Mouse (Mus musculus) lung, postnatal 4 days (tissue): ENCODE results near the gene Crat.

Source experiments
- DNase-seq, 2 experiments: peaks; one replicate each; pipeline ENCODE4 v3.0.0; 2021

Crat gene

GRCm38 (mm10) chr2:30365281-30366069, 50.1 kb downstream of the Crat start:
- no peak for DNase-seq

GRCm38 (mm10) chr2:30363773-30364650, 51.6 kb downstream of the Crat start, which contains the start of gene Miga2:
Gene Miga2 (plus strand): TSS chr2:30364233.
- DNase-seq: peak; percentile 99

- DNase-seq: no peak
Measured at GRCm38 (mm10) chr2:30362865-30363264, 52.7 kb downstream of the Crat start.

- DNase-seq: no peak
Measured at GRCm38 (mm10) chr2:30360626-30361025, 55.0 kb downstream of the Crat start.

- DNase-seq: peak; percentile 89 to 93
Measured at GRCm38 (mm10) chr2:30358533-30359531, 56.8 kb downstream of the Crat start, which contains the start of gene Sh3glb2. Gene Sh3glb2 (minus strand): TSS chr2:30359337.

GRCm38 (mm10) chr2:30357552-30358510, 57.8 kb downstream of the Crat start:
- no peak for DNase-seq

- no peak for DNase-seq
Measured at GRCm38 (mm10) chr2:30356906-30357305, 58.7 kb downstream of the Crat start.

- no peak for DNase-seq
Measured at GRCm38 (mm10) chr2:30356266-30356665, 59.3 kb downstream of the Crat start.

GRCm38 (mm10) chr2:30355861-30356260, 59.8 kb downstream of the Crat start:
- no peak for DNase-seq

GRCm38 (mm10) chr2:30351149-30351548, 64.5 kb downstream of the Crat start:
- no peak for DNase-seq
